Comparison of ENCODE assay signal across 27 mouse cellular contexts in the genomic region with DNA sequence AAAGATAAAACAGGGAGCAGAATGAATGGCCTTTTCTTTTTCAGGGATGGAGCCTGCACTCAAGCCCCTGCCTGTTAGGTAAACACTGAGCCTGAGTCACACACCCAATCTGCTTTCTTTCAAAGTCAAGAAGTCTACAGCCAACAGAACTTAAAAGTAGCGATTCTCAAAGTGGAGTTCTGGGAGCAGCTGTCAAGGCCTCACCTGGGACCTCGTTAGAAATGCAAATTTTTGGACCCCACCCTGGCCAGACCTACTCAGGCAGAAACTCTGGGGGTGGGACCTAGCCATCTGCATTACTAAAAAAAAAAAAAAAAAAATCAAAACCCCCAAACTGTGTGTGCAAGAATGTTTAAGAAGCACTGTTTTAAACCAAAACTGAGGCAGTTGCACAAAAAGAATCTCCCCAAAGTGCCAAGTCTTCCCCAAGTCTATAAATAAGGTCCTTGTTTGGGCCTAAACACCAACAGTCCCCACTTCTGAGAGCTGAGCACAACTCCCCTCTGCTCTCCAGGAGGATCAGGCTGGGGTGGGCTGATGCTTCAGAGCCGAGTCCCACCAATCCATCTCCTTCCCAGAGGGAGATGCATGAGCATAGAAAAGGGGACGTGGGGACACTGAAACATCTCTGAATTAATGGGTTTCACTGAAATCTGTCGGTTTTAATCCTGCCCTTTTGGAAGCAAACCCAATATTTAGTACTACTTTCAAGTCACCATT. TPM values are rescaled to one million over a fixed set of nuclear protein-coding genes. Genes with fewer than 3 reads are reported as not detected.
DNase-seq lines count a peak whose midpoint lies in the region; ATAC-seq and TF ChIP-seq lines count a peak whose summit lies in the region.
"Had no signal": no experiment of that assay in that cellular context is flagged by ENCODE, and none has a peak within 500 bp of the region (broad histone marks: within the 10 kb centered on the region; RNA-seq: fewer than 3 reads in every experiment).

No protein-coding gene starts in this region.

- no peak overlapping the region for H3K9ac ChIP-seq in stomach, postnatal 0 days (ENCODE audit: low read length)
- H3K9ac ChIP-seq: hindbrain, embryonic 15.5 days; limb, embryonic 12.5 days; liver, postnatal 0 days; neural tube, embryonic 15.5 days had no signal

- no peaks in the 10 kb centered on the region; the same call in 1 of the 2 replicates for H3K27me3 ChIP-seq in stomach, postnatal 0 days (ENCODE audit: control insufficient read depth, insufficient read depth, low read length)

- peak overlapping the region; percentile 44 for H3K4me3 ChIP-seq in left cerebral cortex, adult 2 months
- no peak overlapping the region for H3K4me3 ChIP-seq in stomach, postnatal 0 days (ENCODE audit: low read depth, low read length)
- H3K4me3 ChIP-seq: hindbrain, embryonic 15.5 days; limb, embryonic 12.5 days; midbrain, embryonic 10.5 days; neural tube, embryonic 15.5 days had no signal

- H3K9me3 ChIP-seq in stomach, postnatal 0 days (ENCODE audit: control insufficient read depth, low read length): no peaks in the 10 kb centered on the region
- H3K9me3 ChIP-seq: hindbrain, embryonic 15.5 days; limb, embryonic 12.5 days; midbrain, embryonic 10.5 days; neural tube, embryonic 15.5 days had no signal

- no peaks in the 10 kb centered on the region for H3K36me3 ChIP-seq in stomach, postnatal 0 days (ENCODE audit: control insufficient read depth, insufficient read depth, low read length)
- H3K36me3 ChIP-seq: hindbrain, embryonic 15.5 days; limb, embryonic 12.5 days; midbrain, embryonic 10.5 days; neural tube, embryonic 15.5 days had no signal

- intact Hi-C loops in left cerebral cortex, adult 2 months (cut with DNase I): loop anchor here (1.0 to 5.0 kb wide), 2 partner anchors 70 to 101 kb away; no protein-coding TSS in a partner anchor

- peak overlapping the region; percentile 94 for H3K27ac ChIP-seq in left cerebral cortex, adult 2 months
- peak overlapping the region; percentile 42 for H3K27ac ChIP-seq in stomach, postnatal 0 days (replicated peaks)
- H3K27ac ChIP-seq: hindbrain, embryonic 15.5 days; limb, embryonic 12.5 days; macrophage; midbrain, embryonic 10.5 days; neural tube, embryonic 15.5 days had no signal

- no peak for TF ChIP-seq EP300 in stomach, postnatal 0 days (optimal IDR thresholded peaks at IDR 0.05)

- 0 out of 2 replicates have a peak, but pooled peaks have one; percentile 38 for ATAC-seq in stomach, postnatal 0 days (ENCODE audit: low FRiP score, low TSS enrichment)
- ATAC-seq: activated CD4-positive, CD25-positive, alpha-beta regulatory T cell, adult 4 months; liver, postnatal 0 days had no signal

- no peak overlapping the region for H3K4me2 ChIP-seq in stomach, postnatal 0 days (replicated peaks; ENCODE audit: low read depth)
- H3K4me2 ChIP-seq: hindbrain, embryonic 15.5 days; limb, embryonic 12.5 days; liver, embryonic 11.5 days; neural tube, embryonic 15.5 days had no signal

- DNase-seq in left cerebral cortex, adult 2 months (ENCODE audit: extremely low spot score in 1 of 2, low spot score in 2 of 2): no peak
- no peak for DNase-seq in left cerebral cortex, adult 8-10 months (ENCODE audit: low spot score in 2 of 2)
- peak; percentile 7 for DNase-seq in thymus, postnatal 4 days
- no peak for DNase-seq in thymus, postnatal 0 days (ENCODE audit: low spot score)
- DNase-seq in ZHBTc4 (ENCODE audit: low read depth, low spot score): peak; percentile 57
- DNase-seq in stomach, postnatal 0 days (ENCODE audit: low spot score): peak; percentile 29
- DNase-seq in neural tube, embryonic 10.5 days (ENCODE audit: extremely low spot score, low spot score): no peak
- no peak for DNase-seq in T-cell, adult 2 months (ENCODE audit: low spot score)
- DNase-seq: adrenal gland, postnatal 10 days; B cell, adult 2 months; cerebellum, adult 11 months; cerebellum, postnatal 10 days; gastrocnemius, postnatal 36 days; kidney, adult 2 months; kidney, postnatal 10 days; liver, postnatal 0 days; right cerebral cortex, adult 18-20 months; right cerebral cortex, postnatal 4 days; thymus, adult 18-20 months had no signal

- no peak for TF ChIP-seq CTCF in left cerebral cortex, adult 2 months (IDR thresholded peaks at IDR 0.05)
- TF ChIP-seq CTCF in stomach, postnatal 0 days (IDR thresholded peaks at IDR 0.05; ENCODE audit: low read depth): no peak

- H3K4me1 ChIP-seq in stomach, postnatal 0 days (replicated peaks; ENCODE audit: control insufficient read depth, insufficient read depth): no peaks in the 10 kb centered on the region; the same call in 1 of the 2 replicates

- WGBS in stomach, postnatal 0 days: 30% methylated on average over 5 of the region's 5 CpGs

RNA-seq across cellular contexts. Expression of gene Rasgrp1, which starts 5.7 kb away (rescaled TPM):
- 100 to 1,000 TPM; 311 to 322 TPM for total RNA-seq in left cerebral cortex, adult 2 months (2021)
- total RNA-seq in left cerebral cortex, adult 8-10 months (2022): 100 to 1,000 TPM; 303 to 368 (median 336) TPM
- polyA plus RNA-seq in thymus, postnatal 0 days (2015; fragmentation: Nextera tagmentation; extraction: Ambion mirVana): 79.2 and 90.0 TPM in 2 replicates
- polyA plus RNA-seq in stomach, postnatal 0 days (2015; fragmentation: Nextera tagmentation; extraction: Ambion mirVana): 2.5 and 2.7 TPM in 2 replicates
- total RNA-seq: gastrocnemius, adult 18-20 months had no signal

Comparison
In these comparisons a context has a peak if more than half of its experiments do, and no peak if none do; other contexts are left out.
1. DNase-seq: peak in thymus, postnatal 4 days (single experiment), ZHBTc4 (single experiment) and stomach, postnatal 0 days (single experiment); none in left cerebral cortex, adult 2 months (0 of 2), left cerebral cortex, adult 8-10 months (0 of 2), thymus, postnatal 0 days (single experiment), neural tube, embryonic 10.5 days (single experiment) and T-cell, adult 2 months (single experiment).